Mouse (Mus musculus): ENCODE data around the gene Casp8.

DNA sequence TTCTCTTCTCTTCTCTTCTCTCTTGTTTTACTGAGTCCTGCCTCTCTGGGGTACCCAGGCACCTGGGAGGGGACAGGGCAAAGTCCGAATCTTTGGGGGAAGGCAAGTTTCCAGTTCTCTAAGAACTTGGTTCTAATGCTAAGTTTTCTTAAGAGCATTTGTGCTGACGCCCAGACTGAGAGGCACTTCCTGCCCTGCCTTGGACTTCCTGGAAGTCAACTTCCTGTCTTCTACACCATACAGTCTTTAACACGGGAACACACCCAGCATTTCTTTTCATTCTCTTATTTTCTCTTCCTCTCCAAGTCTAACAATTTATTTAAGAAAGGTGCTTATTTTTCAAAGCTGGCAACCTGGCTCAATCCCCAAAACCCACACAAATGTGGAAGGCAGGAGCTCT, 11.5 kb downstream of the Casp8 start:
- TF ChIP-seq TAL1 (IDR thresholded peaks at IDR 0.05; ENCODE audit: low read length), result no peak
- no peak for TF ChIP-seq GATA1 (IDR thresholded peaks at IDR 0.05; ENCODE audit: low read length)
